Mouse (Mus musculus): ENCODE data around the gene Tmem63b. TPM values are rescaled to one million over a fixed set of nuclear protein-coding genes. Genes with fewer than 3 reads are reported as not detected.

Gene Tmem63b
- polyA plus RNA-seq, 1 experiment from 2014 or later = 124 TPM

DNA sequence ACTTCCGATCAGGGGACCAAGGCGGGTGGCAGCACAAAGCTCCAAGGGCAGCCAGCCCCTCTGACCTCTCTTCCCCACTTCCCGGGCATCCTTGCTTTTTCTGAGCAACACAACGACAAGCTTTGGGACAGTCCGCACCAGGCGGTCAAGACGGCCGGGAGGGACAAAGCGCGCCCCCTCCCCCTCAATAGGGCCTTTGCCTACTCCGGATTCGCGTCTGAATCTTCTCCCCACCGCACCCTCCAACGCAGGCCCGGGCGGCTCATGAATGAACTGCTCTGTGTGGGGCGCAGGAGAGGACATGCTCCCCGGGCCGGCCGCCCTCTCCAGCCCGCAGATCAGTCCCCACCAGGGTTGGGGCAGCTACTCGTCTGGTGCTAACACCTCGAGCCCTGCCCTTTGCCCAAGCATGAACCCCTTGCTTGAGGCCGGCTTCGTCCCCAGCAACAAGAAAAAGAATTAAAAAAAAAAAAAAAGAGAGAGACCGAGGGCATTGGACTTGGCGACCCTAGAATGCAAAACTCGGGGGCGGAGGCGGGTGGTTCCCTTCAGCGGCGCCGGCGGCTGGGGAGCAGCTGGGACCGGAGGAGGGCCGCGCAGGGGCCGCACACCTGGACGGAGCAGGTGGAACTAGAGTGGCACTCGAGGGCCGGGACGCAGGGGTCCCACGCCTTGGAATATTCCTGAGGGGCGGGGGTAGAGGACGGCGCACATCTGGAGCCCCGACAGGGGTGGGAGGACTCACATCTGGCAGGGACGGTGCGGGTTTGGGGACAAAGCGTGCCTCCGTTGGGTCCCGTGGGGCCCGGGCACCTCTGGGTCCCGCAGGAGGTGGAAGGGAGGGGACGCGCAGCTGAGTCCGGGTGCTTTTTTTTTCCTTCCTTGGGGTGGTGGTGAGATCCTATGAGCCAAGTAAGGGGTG is 1.3 kb downstream of the Tmem63b start:
- Histone ChIP-seq H3K27me3 (no peaks in the 10 kb centered on the region), H3K4me2 (replicated peaks) (peak overlapping the region; percentile 75), H3K9me3 (no peaks in the 10 kb centered on the region), H3K9ac (replicated peaks) (peak overlapping the region; percentile 95), H3K27ac (replicated peaks) (peak overlapping the region; percentile 93), H3K36me3 (no peaks in the 10 kb centered on the region), H3K4me1 (peaks cover 47% of the 10 kb centered on the region), H3K4me3 (peak overlapping the region; percentile 100)
- peak; percentile 41 for ATAC-seq (replicated peaks)
- under 1% methylated on average over 54 of the region's 58 CpGs for WGBS

DNA sequence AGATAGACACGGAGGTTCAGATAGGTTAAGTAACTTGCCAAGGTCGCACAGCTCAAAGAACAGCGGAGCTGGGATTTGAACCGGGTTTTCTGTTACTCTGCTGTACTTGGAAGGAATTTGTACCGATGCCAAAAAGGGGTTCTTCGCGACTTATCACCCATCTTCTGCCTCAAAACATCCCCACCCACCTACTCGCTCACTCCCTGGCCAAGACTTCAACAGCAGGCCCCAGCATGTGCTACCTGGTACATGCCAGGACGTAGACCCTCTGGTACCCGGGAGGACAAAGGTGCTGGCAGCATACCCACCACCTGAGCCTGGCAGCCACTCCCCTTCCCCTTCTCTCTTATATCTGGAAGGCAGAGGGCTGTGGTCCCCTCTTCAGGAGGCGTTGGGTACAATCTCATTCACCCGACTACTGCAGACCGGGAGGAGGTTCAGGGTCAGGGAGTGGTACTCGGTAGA is 2.0 kb downstream of the Tmem63b start:
- H3K27me3 ChIP-seq = no peaks in the 10 kb centered on the region
- no peaks in the 10 kb centered on the region for H3K9me3 ChIP-seq
- peak overlapping the region; percentile 93 for H3K27ac ChIP-seq (replicated peaks)
- H3K4me3 ChIP-seq = peak overlapping the region; percentile 100
- peak overlapping the region; percentile 75 for H3K4me2 ChIP-seq (replicated peaks)
- no peaks in the 10 kb centered on the region for H3K36me3 ChIP-seq
- H3K9ac ChIP-seq (replicated peaks) = peak overlapping the region; percentile 95
- WGBS = 24% methylated on average over 14 of the region's 14 CpGs
- peaks cover 49% of the 10 kb centered on the region for H3K4me1 ChIP-seq
- no peak; the same call in 1 of the 2 replicates for ATAC-seq (replicated peaks)

DNA sequence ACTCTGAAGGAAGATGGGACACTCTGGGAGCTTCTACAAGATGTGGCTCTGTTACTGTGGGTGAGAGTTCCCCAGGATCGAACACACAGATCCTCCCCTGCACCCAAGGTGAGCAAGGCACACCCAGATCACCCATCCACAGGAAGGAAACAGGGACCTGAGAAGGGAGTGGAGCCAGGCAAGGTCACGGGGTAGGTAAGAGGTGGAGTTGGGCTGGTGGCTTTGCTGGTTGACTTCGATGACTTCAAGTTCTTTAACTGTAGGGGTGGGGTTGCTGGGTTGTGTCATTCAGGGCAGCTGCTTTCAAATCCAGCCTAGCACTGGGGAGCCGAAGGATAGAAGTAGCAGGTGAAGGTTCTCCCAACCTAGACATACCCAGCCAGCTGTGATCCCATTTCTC is 3.9 kb downstream of the Tmem63b start:
- H3K4me1 ChIP-seq = peaks cover 39% of the 10 kb centered on the region
- no peak overlapping the region for H3K4me3 ChIP-seq
- no peak overlapping the region for H3K4me2 ChIP-seq (replicated peaks)
- H3K9ac ChIP-seq (replicated peaks) = no peak overlapping the region
- no peaks in the 10 kb centered on the region for H3K27me3 ChIP-seq
- peaks cover 8% of the 10 kb centered on the region; the same call in 1 of the 2 replicates for H3K36me3 ChIP-seq
- WGBS = 96% methylated on average over 4 of the region's 4 CpGs
- no peak overlapping the region for H3K27ac ChIP-seq (replicated peaks)
- no peaks in the 10 kb centered on the region for H3K9me3 ChIP-seq
- no peak for ATAC-seq (replicated peaks)

DNA sequence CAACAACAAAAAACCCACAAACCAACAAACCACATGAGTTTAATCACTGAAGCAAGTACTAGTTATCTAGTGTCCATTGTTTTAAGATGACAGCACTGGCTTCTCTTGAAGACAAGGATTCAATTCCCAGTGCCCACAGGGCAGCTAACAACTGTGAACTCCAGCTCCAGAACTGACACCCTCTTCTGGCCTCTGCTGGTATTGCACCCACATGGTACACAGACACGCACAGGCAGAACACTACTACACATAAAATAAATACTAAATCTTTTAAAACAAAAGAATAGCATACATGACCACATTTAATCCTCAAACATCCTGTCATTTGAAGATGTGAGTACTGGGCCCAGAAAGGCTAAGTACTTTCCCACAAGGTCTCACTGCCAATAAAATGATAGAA is 5.1 kb downstream of the Tmem63b start:
- Histone ChIP-seq H3K27ac (replicated peaks) (no peak overlapping the region), H3K9ac (replicated peaks) (no peak overlapping the region), H3K4me2 (replicated peaks) (no peak overlapping the region), H3K4me3 (no peak overlapping the region), H3K36me3 (peaks cover 18% of the 10 kb centered on the region), H3K4me1 (peaks cover 26% of the 10 kb centered on the region), H3K27me3 (no peaks in the 10 kb centered on the region), H3K9me3 (no peaks in the 10 kb centered on the region)
- no peak for ATAC-seq (replicated peaks)
- WGBS = 97% methylated on average over 1 of the region's 1 CpGs

DNA sequence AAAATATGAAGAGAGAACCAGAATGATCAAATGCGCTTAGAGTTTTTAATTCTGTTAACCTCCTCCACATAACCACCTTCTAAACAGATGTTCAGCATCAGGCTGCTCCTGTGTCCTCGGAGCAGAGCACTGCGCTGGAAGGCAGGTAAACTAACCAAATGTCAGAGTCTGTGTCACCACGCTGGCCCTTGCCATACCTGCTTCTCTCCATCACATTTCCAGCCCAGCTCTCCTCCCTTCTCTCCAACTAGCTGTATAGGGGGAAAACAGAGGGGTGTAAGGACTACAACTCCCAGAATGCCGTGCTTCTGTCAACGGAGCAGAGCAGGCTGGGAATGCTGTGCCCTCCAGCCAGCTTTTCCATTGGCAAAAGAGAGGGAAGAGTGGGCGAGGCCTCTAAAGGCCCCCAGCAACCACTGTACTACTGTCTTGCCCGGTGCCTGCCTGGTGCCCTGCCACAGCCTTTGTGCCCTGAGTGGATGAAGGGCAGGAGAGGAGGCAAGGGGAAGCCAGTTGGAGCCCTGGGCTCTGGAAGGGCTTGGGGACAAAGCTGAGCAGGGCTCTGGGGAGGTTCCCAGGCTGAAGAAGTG is 6.2 kb downstream of the Tmem63b start:
- ATAC-seq (replicated peaks) = peak; percentile 84
- 47% methylated on average over 8 of the region's 8 CpGs for whole genome bisulfite sequencing
- Histone ChIP-seq H3K36me3 (peaks cover 28% of the 10 kb centered on the region), H3K9me3 (no peaks in the 10 kb centered on the region), H3K4me1 (peaks cover 26% of the 10 kb centered on the region), H3K9ac (replicated peaks) (peak overlapping the region; percentile 35), H3K27me3 (no peaks in the 10 kb centered on the region), H3K27ac (replicated peaks) (peak overlapping the region; percentile 88), H3K4me3 (peak overlapping the region; percentile 26), H3K4me2 (replicated peaks) (peak overlapping the region; percentile 43)

DNA sequence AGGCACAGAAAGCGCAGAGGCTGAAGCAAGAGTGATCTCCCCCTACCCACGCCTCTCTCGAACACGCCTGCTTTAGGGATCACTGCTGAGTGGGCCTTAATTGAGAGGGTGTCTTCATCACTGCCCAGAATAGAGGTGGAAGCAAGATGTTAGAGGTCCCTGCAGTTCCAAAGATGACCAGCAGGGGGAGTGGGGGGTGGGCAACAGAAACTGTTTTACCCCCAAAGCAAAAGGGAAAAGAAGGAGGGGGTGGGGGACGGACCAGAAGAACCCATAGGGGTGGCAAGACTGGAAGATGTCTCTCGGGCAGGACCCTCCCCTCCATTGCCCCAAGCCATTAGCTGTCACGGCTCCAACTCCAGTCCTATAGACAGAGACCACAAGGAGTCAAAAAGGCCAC is 8.6 kb downstream of the Tmem63b start:
- Histone ChIP-seq H3K27me3 (no peaks in the 10 kb centered on the region), H3K9me3 (no peaks in the 10 kb centered on the region), H3K4me2 (replicated peaks) (no peak overlapping the region), H3K4me1 (peaks cover 9% of the 10 kb centered on the region), H3K27ac (replicated peaks) (no peak overlapping the region), H3K9ac (replicated peaks) (no peak overlapping the region), H3K4me3 (no peak overlapping the region), H3K36me3 (peaks cover 48% of the 10 kb centered on the region)
- 41% methylated on average over 7 of the region's 7 CpGs for WGBS
- no peak for ATAC-seq (replicated peaks)

DNA sequence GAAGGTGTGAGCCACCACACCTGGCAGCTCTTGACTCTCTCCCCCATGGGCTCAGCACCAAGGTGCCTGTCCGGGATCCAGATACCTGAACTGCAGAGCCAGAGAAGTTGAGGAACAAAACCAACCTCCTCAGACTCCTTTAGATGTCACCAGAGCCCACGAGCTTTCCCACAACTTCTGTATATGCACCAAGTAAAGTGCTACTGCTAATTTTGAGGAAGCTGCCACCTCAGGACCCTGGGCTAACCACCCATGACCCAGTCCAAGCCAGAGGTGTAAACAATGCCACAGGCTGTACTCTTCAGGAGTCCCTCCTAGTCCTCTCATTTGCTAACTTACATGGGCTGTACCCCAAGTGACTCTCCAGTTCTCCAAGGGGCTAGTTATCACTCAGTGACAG is 14.1 kb downstream of the Tmem63b start:
- H3K9me3 ChIP-seq = no peaks in the 10 kb centered on the region
- no peak for ATAC-seq (replicated peaks)
- H3K4me2 ChIP-seq (replicated peaks) = no peak overlapping the region
- no peak overlapping the region for H3K4me3 ChIP-seq
- H3K27ac ChIP-seq (replicated peaks) = no peak overlapping the region
- no peaks in the 10 kb centered on the region for H3K4me1 ChIP-seq
- H3K27me3 ChIP-seq = no peaks in the 10 kb centered on the region
- H3K9ac ChIP-seq (replicated peaks) = no peak overlapping the region
- WGBS = 96% methylated on average over 2 of the region's 2 CpGs
- H3K36me3 ChIP-seq = peaks cover 87% of the 10 kb centered on the region

DNA sequence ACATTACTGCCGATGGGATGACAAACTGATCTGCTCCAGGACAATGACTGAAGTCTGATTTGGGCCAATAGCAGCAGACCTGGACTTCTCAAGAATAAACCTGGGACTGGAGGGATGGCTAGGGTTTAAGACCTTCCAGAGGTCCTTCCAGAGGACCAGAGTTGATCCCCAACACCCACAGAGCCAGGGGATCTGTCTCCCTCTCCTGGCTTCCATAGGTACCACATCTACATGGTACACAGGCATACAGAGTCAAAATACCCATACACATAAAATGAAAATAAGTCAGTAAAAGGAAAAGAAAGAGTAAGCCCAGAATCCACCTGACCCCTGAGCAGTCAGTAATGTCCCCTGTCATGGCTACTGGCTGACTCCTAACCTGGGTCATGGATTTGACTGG is 14.9 kb downstream of the Tmem63b start:
- Histone ChIP-seq H3K4me1 (no peaks in the 10 kb centered on the region), H3K9ac (replicated peaks) (no peak overlapping the region), H3K36me3 (peaks cover 88% of the 10 kb centered on the region), H3K27me3 (no peaks in the 10 kb centered on the region), H3K9me3 (no peaks in the 10 kb centered on the region), H3K27ac (replicated peaks) (no peak overlapping the region), H3K4me2 (replicated peaks) (no peak overlapping the region), H3K4me3 (no peak overlapping the region)
- no peak for ATAC-seq (replicated peaks)
- WGBS = 94% methylated on average over 1 of the region's 1 CpGs

DNA sequence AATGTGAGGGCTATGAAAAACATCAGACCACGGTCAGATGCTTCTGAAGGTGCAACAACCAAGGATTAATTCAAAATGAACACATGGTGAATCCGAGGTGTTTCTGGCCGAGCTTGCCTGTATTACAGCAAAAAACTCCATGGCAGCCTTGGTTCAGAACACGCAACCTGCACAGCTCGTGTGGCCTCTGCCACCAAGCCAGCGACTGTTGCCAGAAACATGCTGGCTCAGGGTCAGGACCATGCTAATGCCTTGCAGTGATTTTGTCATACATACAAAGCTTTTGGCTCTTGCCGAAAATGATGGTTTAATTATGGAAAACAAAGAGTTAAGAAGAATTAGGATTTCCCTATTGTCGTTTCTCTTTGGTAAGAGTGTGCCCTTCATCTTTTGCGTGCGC is 18.7 kb downstream of the Tmem63b start:
- H3K27ac ChIP-seq (replicated peaks) = no peak overlapping the region
- no peak overlapping the region for H3K4me3 ChIP-seq
- no peak overlapping the region for H3K9ac ChIP-seq (replicated peaks)
- ATAC-seq (replicated peaks) = no peak
- peaks cover 3% of the 10 kb centered on the region for H3K4me1 ChIP-seq
- no peaks in the 10 kb centered on the region for H3K9me3 ChIP-seq
- peaks cover 82% of the 10 kb centered on the region for H3K36me3 ChIP-seq
- H3K4me2 ChIP-seq (replicated peaks) = no peak overlapping the region
- H3K27me3 ChIP-seq = no peaks in the 10 kb centered on the region
- WGBS = 86% methylated on average over 10 of the region's 10 CpGs

DNA sequence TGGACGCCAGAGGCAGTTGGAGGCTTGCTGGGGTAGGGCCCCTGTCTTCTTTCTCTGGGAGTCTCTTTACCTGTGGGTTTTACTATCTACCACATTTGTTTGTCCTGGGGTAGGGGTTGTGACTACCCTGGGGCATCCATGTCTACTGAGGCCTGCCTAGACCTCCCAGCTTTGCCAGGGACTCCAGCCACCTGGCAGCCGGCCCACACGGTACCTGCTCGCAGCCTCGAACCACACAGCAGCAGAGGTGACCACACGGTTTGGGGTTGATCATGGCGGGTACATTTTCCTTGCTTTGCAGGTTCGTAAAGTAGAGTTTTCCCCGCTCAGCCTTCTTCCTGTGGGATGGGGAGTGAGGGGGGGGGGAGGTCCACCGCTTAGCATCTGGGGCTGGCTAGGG is 19.2 kb downstream of the Tmem63b start:
- ATAC-seq (replicated peaks) = no peak
- H3K4me3 ChIP-seq = no peak overlapping the region
- WGBS = 83% methylated on average over 9 of the region's 10 CpGs
- H3K27me3 ChIP-seq = no peaks in the 10 kb centered on the region
- peaks cover 3% of the 10 kb centered on the region for H3K4me1 ChIP-seq
- peaks cover 82% of the 10 kb centered on the region for H3K36me3 ChIP-seq
- H3K9me3 ChIP-seq = no peaks in the 10 kb centered on the region
- no peak overlapping the region for H3K9ac ChIP-seq (replicated peaks)
- no peak overlapping the region for H3K27ac ChIP-seq (replicated peaks)
- no peak overlapping the region for H3K4me2 ChIP-seq (replicated peaks)

DNA sequence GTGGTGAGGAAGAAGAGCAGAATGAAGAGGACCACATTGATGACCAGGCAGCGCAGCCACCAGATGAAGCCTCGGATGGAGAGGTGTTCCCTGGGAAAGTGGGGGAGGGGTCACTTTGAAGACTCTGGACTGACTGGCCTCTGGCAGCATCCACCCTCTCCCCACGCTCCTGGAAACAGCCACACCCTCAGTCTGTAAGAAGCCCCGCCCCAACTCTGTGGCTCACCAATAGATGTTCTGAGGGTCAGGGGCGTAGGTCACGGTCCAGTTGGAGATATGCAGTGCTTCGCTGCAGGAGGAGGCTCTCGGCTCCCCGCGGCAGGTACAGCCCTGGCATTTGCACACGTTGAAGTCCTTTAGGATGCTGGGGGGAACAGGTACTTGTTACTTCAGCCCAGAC is 20.6 kb downstream of the Tmem63b start:
- Histone ChIP-seq H3K4me3 (no peak overlapping the region), H3K27ac (replicated peaks) (no peak overlapping the region), H3K9me3 (no peaks in the 10 kb centered on the region), H3K9ac (replicated peaks) (no peak overlapping the region), H3K36me3 (peaks cover 83% of the 10 kb centered on the region), H3K4me1 (peaks cover 3% of the 10 kb centered on the region), H3K4me2 (replicated peaks) (no peak overlapping the region), H3K27me3 (no peaks in the 10 kb centered on the region)
- WGBS = 74% methylated on average over 11 of the region's 11 CpGs
- ATAC-seq (replicated peaks) = no peak

DNA sequence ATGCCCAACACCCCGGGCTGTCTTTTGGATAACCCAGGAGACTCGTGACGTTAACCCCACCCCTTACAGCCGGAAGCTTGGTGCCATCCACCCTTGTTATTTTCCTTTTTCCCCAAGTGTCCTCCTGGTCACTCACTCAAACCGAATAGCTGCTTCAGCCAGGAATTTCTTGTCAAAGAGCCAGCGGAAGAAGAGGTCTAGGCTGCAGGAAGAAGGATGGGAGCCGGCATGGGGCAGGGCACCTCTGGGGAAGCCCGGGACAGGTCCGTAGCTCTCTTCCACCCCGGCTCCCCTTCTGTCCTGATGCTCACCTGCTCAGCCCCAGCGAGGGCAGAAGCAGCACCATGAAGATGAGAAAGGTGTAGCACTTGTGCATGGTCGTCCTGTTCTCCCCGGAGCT is 22.1 kb downstream of the Tmem63b start:
- H3K9ac ChIP-seq (replicated peaks) = no peak overlapping the region
- ATAC-seq (replicated peaks) = no peak
- H3K4me2 ChIP-seq (replicated peaks) = no peak overlapping the region
- no peaks in the 10 kb centered on the region for H3K27me3 ChIP-seq
- 92% methylated on average over 13 of the region's 13 CpGs for WGBS
- no peak overlapping the region for H3K4me3 ChIP-seq
- H3K27ac ChIP-seq (replicated peaks) = no peak overlapping the region
- no peaks in the 10 kb centered on the region for H3K9me3 ChIP-seq
- H3K36me3 ChIP-seq = peaks cover 79% of the 10 kb centered on the region
- H3K4me1 ChIP-seq = peaks cover 3% of the 10 kb centered on the region

Data from forebrain, embryonic 15.5 days (tissue).